Mouse (Mus musculus): ENCODE results near the gene Nptxr. TPM values are rescaled to one million over a fixed set of nuclear protein-coding genes. Genes with fewer than 3 reads are reported as not detected.

The Nptxr gene
- polyA plus RNA-seq, 1 experiment = 0.04 TPM

GRCm38 (mm10) chr15:79774117-79775027 is 30.2 kb downstream of the Nptxr start:
- no peak for TF ChIP-seq GATA1 (IDR thresholded peaks at IDR 0.05; ENCODE audit: low read length)

DNA sequence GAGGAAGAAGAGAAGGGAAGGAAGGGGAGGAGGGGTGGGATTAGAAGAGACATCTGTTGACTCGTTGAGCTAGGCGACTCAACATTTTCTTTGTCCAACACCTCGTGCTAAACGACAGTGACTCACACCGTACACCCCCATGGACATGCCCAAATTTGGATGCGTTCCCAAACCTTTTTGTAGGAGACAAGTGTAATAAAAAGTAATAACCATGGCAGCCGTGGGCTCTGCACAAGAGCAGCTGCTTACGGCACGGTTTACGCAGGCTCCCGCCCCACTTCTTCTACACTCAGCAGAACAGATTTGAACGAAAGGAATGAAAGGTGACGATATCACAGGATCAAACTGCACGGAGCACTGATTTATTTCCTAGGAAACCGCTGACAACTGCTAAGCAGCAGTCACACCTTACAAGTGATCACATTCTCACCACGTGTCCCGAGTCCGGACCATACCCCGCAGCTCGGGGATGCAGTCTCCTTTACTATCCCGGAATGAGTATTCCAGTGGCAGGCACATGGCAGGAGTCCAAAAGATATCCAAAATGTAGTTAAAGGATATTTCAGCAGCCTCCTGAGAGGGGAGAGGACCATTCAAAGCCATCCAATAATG is 33.8 kb downstream of the Nptxr start:
- no peak for TF ChIP-seq GATA1 (IDR thresholded peaks at IDR 0.05; ENCODE audit: low read length)

DNA sequence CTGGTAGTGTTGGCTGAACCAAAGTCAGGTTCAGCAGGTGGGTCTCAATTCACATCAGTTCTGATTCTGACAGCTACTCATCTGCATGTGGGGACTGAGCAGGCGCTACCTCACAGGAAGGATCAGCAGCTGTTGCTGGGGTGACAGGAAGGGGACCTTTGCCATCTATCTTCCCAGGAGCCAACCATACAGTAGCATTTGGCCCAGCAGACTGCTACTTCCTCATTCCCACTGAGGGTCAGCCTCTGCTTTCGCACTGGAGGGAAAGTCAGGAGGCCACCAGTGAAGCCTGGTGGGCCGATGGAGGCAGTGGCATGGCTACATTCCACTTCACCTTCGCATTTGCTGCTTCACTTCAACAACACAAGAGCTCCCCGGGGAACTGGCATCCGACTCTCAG is 36.3 kb downstream of the Nptxr start:
- no peak for TF ChIP-seq GATA1 (IDR thresholded peaks at IDR 0.05; ENCODE audit: low read length)

- no peak for TF ChIP-seq GATA1 (IDR thresholded peaks at IDR 0.05; ENCODE audit: low read length)
Measured at GRCm38 (mm10) chr15:79767327-79767961, 37.1 kb downstream of the Nptxr start.

DNA sequence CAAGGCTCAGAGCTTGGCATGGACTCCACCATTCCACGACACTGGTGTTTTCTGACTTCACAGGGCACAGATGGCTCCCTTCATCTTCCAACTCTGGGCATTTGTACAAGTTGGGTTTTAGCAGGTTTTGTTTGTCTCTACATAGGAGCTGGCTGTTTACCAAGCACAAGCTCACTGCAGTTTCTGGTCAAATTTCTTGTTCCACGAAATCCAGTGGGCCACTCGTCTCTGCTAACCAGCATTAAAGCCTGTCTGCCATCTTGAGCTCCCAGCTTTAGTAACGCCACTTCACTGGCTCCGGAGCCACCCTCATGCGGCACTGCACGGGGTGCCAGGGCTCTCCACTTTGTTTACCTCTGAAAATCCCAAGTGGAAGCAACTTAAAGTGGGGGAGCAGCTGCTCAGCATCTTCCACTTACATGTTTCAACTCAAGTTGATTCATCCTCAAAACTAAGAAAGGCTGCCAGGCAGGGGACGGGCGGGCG is 37.9 kb downstream of the Nptxr start:
- no peak for TF ChIP-seq GATA1 (IDR thresholded peaks at IDR 0.05; ENCODE audit: low read length)

DNA sequence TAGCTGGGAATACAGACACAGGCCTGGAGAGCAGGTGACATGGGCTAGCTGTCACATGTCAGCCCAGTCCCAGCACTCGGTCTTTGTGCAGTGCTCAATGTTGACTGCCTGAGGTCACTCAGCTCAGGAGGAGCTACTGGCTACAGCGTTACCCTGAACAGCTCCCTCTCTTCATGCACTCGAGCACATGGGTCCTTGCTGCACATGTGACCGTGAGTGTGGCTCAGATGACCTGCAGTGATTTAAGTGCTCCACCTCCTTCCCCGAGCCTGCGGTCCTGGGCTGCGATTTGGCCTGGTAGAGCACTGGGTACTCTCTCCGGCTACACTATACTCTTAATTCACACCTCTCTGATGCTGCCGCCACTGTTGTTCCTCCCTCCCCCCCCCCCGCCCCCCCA is 38.4 kb downstream of the Nptxr start:
- no peak for TF ChIP-seq GATA1 (IDR thresholded peaks at IDR 0.05; ENCODE audit: low read length)

DNA sequence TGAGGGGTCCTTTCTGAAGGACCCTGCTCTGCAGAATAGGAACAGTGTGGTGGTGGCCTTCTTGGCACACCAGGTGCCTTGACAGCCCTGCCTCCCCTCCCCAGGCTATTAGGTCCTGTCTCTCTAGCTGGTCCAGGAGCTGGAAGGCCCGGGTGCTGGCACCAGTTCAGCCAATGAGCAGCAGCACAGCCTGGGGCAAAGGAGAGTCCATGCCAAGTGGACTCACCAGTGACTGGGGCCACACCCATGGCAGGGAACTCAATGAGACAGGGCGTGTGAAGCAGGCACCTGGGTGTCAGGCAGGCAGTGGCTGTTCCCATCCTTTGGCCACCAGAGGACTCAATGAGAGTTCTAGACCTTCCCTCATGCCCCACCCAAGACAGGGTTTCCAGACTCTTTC is 39.2 kb downstream of the Nptxr start:
- no peak for TF ChIP-seq GATA1 (IDR thresholded peaks at IDR 0.05; ENCODE audit: low read length)

GRCm38 (mm10) chr15:79764539-79765267 is 39.9 kb downstream of the Nptxr start:
- no peak for TF ChIP-seq GATA1 (IDR thresholded peaks at IDR 0.05; ENCODE audit: low read length)

- TF ChIP-seq GATA1 (IDR thresholded peaks at IDR 0.05; ENCODE audit: low read length) = no peak
Measured at GRCm38 (mm10) chr15:79763601-79764246, 40.8 kb downstream of the Nptxr start.

DNA sequence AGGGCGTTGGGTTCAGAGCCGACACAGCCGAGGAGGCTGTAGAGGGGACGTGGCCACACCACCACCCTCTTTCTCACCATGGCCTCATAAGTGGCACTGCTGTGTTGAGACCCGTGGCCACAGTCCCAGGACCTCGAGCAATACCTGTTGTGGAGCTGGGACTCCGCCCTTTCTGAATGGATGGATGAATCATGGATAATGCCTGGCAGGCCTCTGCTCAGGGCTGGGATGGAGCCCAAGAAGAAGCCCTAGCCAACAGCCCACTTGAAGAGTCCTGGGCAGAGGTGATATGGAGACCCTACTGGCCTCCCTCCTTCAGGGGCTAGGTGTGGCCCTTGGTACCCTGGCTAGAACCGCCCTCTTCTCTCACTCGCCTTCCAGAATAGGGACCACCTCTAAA is 41.6 kb downstream of the Nptxr start:
- TF ChIP-seq GATA1 (IDR thresholded peaks at IDR 0.05; ENCODE audit: low read length) = no peak

- TF ChIP-seq GATA1 (IDR thresholded peaks at IDR 0.05; ENCODE audit: low read length) = no peak
Measured at GRCm38 (mm10) chr15:79760956-79761355, 43.6 kb downstream of the Nptxr start.

DNA sequence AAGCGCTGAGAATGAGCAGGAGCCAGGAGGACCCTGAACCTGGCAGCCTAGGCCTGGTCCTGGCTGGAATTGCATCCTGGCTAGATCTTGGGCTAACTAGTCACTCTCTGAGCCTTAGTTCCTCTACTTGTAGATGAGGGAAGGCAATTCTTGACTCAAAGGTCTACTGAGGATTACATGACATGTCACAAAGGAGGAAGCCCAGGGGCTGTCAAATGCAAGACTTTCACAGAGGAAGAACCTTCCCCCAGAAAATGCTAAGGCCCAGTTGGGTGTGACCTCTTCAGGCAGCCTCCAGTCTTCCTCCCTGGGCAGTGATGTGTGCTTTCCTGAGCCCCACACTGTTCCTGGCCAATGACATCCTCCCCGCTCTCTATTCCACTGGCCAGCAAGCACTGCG is 47.4 kb downstream of the Nptxr start:
- TF ChIP-seq GATA1 (IDR thresholded peaks at IDR 0.05; ENCODE audit: low read length) = no peak

GRCm38 (mm10) chr15:79755977-79756625 is 48.5 kb downstream of the Nptxr start:
- TF ChIP-seq GATA1 (IDR thresholded peaks at IDR 0.05; ENCODE audit: low read length) = no peak

DNA sequence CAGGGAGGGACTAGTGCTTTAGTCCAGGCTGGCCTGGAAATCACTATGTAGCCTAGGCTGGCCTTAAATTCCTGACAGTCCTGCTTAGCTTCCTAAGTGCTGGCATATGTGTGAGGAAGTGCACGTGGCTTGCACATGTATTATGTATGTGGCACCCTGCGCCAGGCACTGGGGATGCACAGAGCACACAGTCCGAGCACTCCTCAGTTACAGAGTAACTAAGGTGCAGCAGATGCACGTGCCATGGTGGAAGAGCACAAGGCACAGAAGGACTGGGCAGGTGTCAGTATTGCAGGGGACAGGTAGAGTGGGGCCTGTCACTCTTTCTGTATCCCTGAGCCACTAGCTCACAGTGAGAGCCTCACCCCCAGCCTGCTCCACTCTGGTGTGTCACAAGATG is 49.4 kb downstream of the Nptxr start:
- no peak for TF ChIP-seq GATA1 (IDR thresholded peaks at IDR 0.05; ENCODE audit: low read length)

GRCm38 (mm10) chr15:79753873-79754272 is 50.7 kb downstream of the Nptxr start:
- no peak for TF ChIP-seq GATA1 (IDR thresholded peaks at IDR 0.05; ENCODE audit: low read length)
